Mouse (Mus musculus) lung, adult 2 months (tissue): ENCODE results near the gene Otop2.

Experiments used
- CTCF ChIP-seq: fragments of 200-500 bp; IDR thresholded peaks from 2 replicates; pipeline ENCODE4 v1.5.1; 2011; ENCODE audit warnings: mild to moderate bottlenecking, low read length, control low read depth; ENCODE audit not compliant: insufficient read depth
- POLR2A ChIP-seq: fragments of 200-500 bp; IDR thresholded peaks from 2 replicates; pipeline ENCODE4 v1.6.1; 2011; ENCODE audit warnings: low read depth, mild to moderate bottlenecking, control low read depth, low read length, borderline replicate concordance; ENCODE audit errors: extremely low read depth

DNA sequence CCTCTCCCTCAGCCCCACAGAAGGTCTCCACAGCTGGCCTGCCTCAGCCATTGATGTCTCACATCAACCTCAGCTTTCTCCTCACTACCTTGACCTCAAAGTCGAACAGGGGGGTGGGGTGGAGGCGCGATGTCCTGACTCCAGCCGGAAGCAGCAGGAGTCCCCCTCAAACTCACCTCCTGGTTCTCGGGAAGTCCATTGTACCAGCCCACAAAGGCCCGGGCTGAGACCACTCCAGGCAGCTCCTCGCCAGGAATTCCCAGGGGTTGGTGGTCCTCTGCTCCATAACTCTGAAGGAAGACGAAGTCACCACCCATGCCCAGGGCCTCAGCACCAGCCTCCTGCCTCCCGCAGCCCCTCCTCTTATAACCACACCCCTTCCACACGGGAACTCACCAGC is 35.5 kb upstream of the Otop2 start:
- no peak for TF ChIP-seq CTCF
- TF ChIP-seq POLR2A, result no peak
